Mouse (Mus musculus) central nervous system, embryonic 18 days (tissue): ENCODE results near the gene Tmem200c. TPM values are rescaled to one million over a fixed set of nuclear protein-coding genes. Genes with fewer than 3 reads are reported as not detected.

Source experiments
- polyA plus RNA-seq: library from polyadenylated mRNA; depleted of rRNA; stranded (reverse); fragments of >200 nt; gene quantifications from 2 replicates; pipeline ENCODE4 v1.2.3, GENCODE M21; 2012; rRNA removed

Tmem200c gene
- 5.2 and 5.8 TPM in 2 replicates for polyA plus RNA-seq

DNA sequence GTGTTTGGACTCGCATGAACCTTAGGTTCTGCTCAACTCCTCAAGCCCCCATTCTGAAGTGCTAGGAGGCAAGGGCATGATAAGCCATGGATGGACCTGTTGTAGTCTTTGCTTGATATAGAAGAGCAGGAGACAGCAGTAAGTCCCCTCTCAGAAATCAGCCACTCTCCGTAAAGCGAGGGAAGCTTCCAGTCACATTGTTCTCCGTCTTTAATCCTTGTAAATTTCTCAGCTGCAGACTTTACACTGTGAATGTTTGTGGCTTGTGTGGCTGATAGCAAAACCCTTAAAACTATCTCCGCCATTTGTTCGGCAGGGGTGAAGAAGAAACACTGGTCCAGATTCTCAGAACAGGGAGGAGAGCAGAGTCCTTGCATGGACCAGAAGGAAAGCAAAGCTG is at the start of gene Tmem200c:
Gene Tmem200c, plus strand, starts transcription at position 301 of the 400 bp plus-strand sequence.

Other genes starting within 250 kb of the Tmem200c start
- gene Epb41l3, start 249.1 kb downstream of the Tmem200c start, polyA plus RNA-seq: 41.8 and 45.4 TPM in 2 replicates